ENCODE assay signal across 14 mouse cellular contexts in genomic region chr9:76521640-76522039, GRCm38 (mm10). TPM values are rescaled to one million over a fixed set of nuclear protein-coding genes. Genes with fewer than 3 reads are reported as not detected.
"Had no signal": no experiment of that assay in that cellular context is flagged by ENCODE, and none has a peak within 500 bp of the region (broad histone marks: within the 10 kb centered on the region; RNA-seq: fewer than 3 reads in every experiment).

No protein-coding gene starts in this region.

- H3K4me3 ChIP-seq: limb, embryonic 12.5 days; midbrain, embryonic 15.5 days; neural tube, embryonic 12.5 days had no signal

- ATAC-seq: hindbrain, embryonic 16.5 days; inflammation-experienced regulatory T-cells, adult 6 months; midbrain, embryonic 15.5 days had no signal

- H3K27ac ChIP-seq: limb, embryonic 12.5 days; liver, embryonic 14.5 days; midbrain, embryonic 15.5 days; neural tube, embryonic 12.5 days had no signal

- H3K4me2 ChIP-seq: limb, embryonic 12.5 days; midbrain, embryonic 15.5 days; neural tube, embryonic 12.5 days had no signal

- H3K9ac ChIP-seq: limb, embryonic 12.5 days; liver, embryonic 14.5 days; midbrain, embryonic 15.5 days; neural tube, embryonic 12.5 days had no signal

- H3K9me3 ChIP-seq: limb, embryonic 12.5 days; midbrain, embryonic 15.5 days; neural tube, embryonic 12.5 days had no signal

- H3K4me1 ChIP-seq: limb, embryonic 12.5 days; midbrain, embryonic 15.5 days; neural tube, embryonic 12.5 days had no signal

- H3K27me3 ChIP-seq: limb, embryonic 12.5 days; midbrain, embryonic 15.5 days; neural tube, embryonic 12.5 days had no signal

- H3K36me3 ChIP-seq: limb, embryonic 12.5 days; midbrain, embryonic 15.5 days; neural tube, embryonic 12.5 days had no signal

- DNase-seq: kidney, adult 8-10 months; kidney, postnatal 25 days; layer of hippocampus, postnatal 36 days; lung, adult 18-20 months; lung, postnatal 14 days; spleen, adult 18-20 months; thymus, postnatal 36 days had no signal

RNA-seq across cellular contexts. Expression of gene Fam83b, which starts 45.3 kb away (rescaled TPM):
- polyA plus RNA-seq: inflammation-experienced regulatory T-cells, adult 6 months; liver, adult 2 months had no signal
